Mouse (Mus musculus) kidney, embryonic 15.5 days (tissue): Measurements from ENCODE around the gene Sprr2a1. TPM values are rescaled to one million over a fixed set of nuclear protein-coding genes. Genes with fewer than 3 reads are reported as not detected.
"Not testable (repeated sequence)": the region's sequence is repeated elsewhere in the genome, so short reads cannot be mapped to it uniquely, and the experiment has no call there.

Experiments
- ATAC-seq: fragments of 200-750 bp; cut with Nextera tagmentation; replicated peaks from 2 replicates; pipeline ENCODE4 v1.8.0; 2017; ENCODE audit warnings: moderate TSS enrichment; ENCODE audit not compliant: low FRiP score
- H3K27ac ChIP-seq: fragments of 300-500 bp; sonication (generic); 2 replicates; pipeline ENCODE4 v1.5.1; 2015; ENCODE audit warnings: mild to moderate bottlenecking, inconsistent platforms
- H3K27me3 ChIP-seq: fragments of 300-500 bp; sonication (generic); 2 replicates; pipeline ENCODE4 v1.6.1; 2015; ENCODE audit warnings: inconsistent platforms
- H3K36me3 ChIP-seq: fragments of 300-500 bp; sonication (generic); 2 replicates; pipeline ENCODE4 v1.6.1; 2015; ENCODE audit warnings: inconsistent platforms
- H3K4me1 ChIP-seq: fragments of 300-500 bp; sonication (generic); 2 replicates; pipeline ENCODE4 v1.6.1; 2015; ENCODE audit warnings: inconsistent platforms
- H3K4me2 ChIP-seq: fragments of 300-500 bp; sonication (generic); 2 replicates; pipeline ENCODE4 v1.6.1; 2015; ENCODE audit warnings: moderate library complexity, mild to moderate bottlenecking, inconsistent platforms
- H3K4me3 ChIP-seq: fragments of 300-500 bp; sonication (generic); replicated peaks from 2 replicates; pipeline ENCODE4 v1.5.1; 2015; ENCODE audit warnings: mild to moderate bottlenecking, inconsistent platforms
- H3K9ac ChIP-seq: fragments of 300-500 bp; sonication (generic); 2 replicates; pipeline ENCODE4 v1.6.1; 2015; ENCODE audit warnings: mild to moderate bottlenecking, inconsistent platforms
- H3K9me3 ChIP-seq: fragments of 300-500 bp; sonication (generic); replicated peaks from 2 replicates; pipeline ENCODE4 v1.6.1; 2016; ENCODE audit warnings: inconsistent platforms
- WGBS: fragments of 180-500 bp; shearing (Covaris S2); methylation state at CpG from one replicate; pipeline ENCODE4 v1.1.7; 2015; ENCODE audit warnings: mixed read lengths; 5-methylcytosine and 5-hydroxymethylcytosine counted together
- polyA plus RNA-seq: library from polyadenylated mRNA; unstranded; fragments of >200 nt; fragmentation: Nextera tagmentation; extraction: Ambion mirVana; gene quantifications from 2 replicates; pipeline ENCODE4 v1.2.1, GENCODE M21; 2015

Gene Sprr2a1
- polyA plus RNA-seq, 1 experiment from 2014 or later: not detected

DNA sequence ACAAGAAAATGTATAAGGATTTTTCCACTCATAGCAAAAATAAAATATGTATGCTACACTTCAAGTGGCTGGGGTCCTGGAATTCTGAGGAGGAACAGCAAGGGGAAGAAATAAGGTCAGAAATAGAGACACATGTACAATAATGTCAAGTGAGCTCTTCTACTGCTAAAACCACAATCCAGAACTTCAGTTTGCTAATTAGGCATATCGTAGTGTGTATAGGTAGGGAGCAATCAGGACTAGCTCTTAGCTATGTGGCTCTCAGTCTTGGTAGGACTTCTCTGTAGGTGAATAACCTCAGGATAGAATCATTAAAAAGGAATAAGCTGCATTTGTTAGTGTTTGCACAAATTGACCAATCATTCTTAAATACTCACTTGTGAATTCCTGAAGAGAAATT is 23.6 kb downstream of the Sprr2a1 start:
- not testable (repeated sequence) for H3K27me3 ChIP-seq, H3K4me2 ChIP-seq, H3K4me3 ChIP-seq, ATAC-seq, H3K36me3 ChIP-seq, H3K9ac ChIP-seq, H3K4me1 ChIP-seq, H3K9me3 ChIP-seq, H3K27ac ChIP-seq
- no CpG with 5 or more reads among the region's 1 CpGs for WGBS

DNA sequence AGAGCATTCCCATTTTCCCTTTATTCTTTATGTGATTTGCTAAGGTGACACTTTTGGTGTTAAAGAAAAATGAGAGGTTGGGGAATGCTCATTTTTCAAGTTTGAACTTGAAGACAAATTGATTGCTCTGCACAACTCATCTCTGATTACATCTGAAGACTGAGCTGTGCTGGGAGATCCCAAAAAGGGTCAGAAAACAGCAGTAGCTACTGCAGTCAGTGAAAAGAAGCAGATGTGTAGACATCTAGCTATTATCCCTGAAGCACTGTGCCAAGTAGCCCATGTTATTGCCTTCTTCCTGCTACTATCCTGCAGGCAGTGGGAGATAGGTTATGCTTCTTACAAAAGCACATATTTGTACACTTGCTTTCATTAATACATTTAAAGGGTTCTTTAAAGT is 29.2 kb downstream of the Sprr2a1 start:
- not testable (repeated sequence) for H3K4me1 ChIP-seq, H3K36me3 ChIP-seq, H3K4me3 ChIP-seq, H3K27me3 ChIP-seq, H3K9me3 ChIP-seq, H3K9ac ChIP-seq, H3K27ac ChIP-seq, H3K4me2 ChIP-seq
- 0 out of 2 replicates have a peak, but pooled peaks have one; percentile 9 for ATAC-seq

DNA sequence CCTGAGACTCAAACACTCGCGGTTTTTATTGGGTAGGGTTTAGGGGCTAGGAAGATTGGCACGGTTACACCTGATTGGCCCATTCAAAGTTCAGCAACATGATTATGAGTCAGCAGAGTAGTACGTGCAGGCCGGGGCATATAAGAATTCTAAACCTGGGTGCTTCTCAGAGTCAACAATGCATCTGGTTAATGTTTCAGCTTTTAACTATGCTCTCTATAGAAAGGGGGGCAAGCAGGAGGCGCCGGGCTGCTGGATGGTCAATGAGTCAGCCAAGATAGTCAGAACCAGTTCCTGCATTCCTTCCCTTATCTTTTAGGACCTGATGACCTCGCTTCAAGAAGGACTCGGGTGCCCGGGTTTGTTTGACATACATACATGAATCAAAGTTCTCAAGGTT is 30.6 kb downstream of the Sprr2a1 start:
- H3K4me2 ChIP-seq, H3K27ac ChIP-seq, H3K9me3 ChIP-seq, H3K27me3 ChIP-seq, H3K36me3 ChIP-seq, H3K4me3 ChIP-seq, H3K4me1 ChIP-seq, H3K9ac ChIP-seq: not testable (repeated sequence)
- no CpG with 5 or more reads among the region's 10 CpGs for WGBS
- peak; percentile 69 for ATAC-seq

DNA sequence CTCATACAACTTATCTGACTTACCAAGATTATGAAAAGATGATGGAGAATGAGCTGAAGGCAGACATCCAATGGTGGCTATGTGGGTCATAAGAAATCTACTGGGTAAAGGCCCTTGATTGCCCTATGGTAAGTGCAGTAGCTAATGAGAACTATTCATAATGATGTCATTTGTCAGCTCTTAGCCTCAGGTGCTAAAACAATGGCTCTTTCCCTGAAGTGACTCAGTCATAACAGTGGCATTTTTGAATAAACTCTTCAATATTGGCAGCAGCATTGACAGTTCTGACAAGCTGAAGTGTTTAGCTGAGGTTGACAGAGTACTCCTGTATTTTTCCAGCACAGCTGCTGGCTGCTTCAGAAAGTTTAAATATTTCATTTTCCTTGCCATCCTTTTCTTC is 32.9 kb downstream of the Sprr2a1 start:
- H3K9ac ChIP-seq, ATAC-seq: not testable (repeated sequence)

DNA sequence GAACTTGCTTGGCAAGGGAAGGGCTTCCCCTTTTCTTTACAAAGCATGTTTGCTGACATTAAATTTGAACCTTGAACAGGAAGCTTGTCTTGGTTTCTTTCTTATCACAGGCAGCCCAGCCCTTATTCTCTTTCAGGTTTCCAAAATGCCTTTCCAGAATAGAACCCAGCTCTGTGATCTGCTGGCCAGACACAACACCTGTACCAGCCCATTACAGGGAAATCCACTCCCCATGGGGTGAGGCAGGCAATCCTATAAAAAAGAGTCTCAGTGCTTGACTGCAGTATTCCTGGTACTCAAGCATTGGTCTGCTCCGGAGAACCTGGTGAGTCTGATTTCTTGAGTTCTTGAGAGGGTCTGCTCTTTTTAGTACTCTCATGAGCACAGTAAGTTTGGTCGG is 34.9 kb downstream of the Sprr2a1 start:
- H3K4me3 ChIP-seq, H3K9me3 ChIP-seq, H3K27ac ChIP-seq, H3K27me3 ChIP-seq, H3K36me3 ChIP-seq, H3K4me1 ChIP-seq, H3K4me2 ChIP-seq, ATAC-seq, H3K9ac ChIP-seq: not testable (repeated sequence)
- WGBS: 99% methylated on average over 2 of the region's 2 CpGs

More for the DNA sequence above, 32.9 kb downstream of the Sprr2a1 start:
- H3K36me3 ChIP-seq, H3K27me3 ChIP-seq, H3K27ac ChIP-seq, H3K4me3 ChIP-seq, H3K4me2 ChIP-seq, H3K9me3 ChIP-seq, H3K4me1 ChIP-seq: not testable (repeated sequence)

DNA sequence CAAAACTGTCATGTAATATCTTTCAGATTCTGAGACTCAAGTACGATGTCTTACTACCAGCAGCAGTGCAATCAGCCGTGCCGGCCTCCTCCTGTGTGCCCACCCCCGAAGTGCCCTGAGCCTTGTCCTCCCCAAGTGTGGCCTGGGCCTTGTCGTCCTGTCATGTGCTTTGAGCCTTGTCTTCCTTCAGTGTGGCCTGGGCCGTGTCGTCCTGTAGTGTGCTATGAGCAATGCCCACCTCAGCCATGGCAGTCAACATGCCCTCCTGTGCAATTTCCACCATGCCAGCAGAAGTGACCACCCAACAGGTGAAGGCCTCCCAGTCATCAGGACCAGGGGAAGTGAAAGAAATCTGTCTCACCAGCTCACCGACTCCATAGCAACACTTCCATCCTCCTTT is 38.3 kb downstream of the Sprr2a1 start:
- not testable (repeated sequence) for H3K27ac ChIP-seq, H3K4me3 ChIP-seq, H3K9me3 ChIP-seq, H3K9ac ChIP-seq, H3K27me3 ChIP-seq, H3K36me3 ChIP-seq, H3K4me2 ChIP-seq, H3K4me1 ChIP-seq
- no CpG with 5 or more reads among the region's 8 CpGs for WGBS
- peak; percentile 77 for ATAC-seq

DNA sequence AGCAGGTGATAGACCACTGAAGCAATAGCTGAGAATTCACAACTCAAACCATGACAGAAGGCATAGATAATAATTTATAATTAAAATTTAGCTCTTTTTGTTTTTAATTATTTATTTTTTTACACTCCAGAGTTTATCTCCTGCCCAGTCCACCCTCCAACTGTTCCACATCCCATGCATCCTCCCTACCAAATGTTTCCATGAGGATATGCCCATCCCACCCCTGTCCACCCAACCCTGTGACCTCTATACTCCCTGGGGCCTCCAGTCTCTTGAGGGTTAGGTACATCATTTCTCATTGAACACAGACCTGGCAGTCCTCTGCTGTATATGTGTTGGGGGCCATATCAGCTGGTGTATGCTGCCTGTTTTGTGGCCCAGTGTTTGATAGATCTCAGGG is 42.9 kb downstream of the Sprr2a1 start:
- peak; percentile 61 for ATAC-seq

DNA sequence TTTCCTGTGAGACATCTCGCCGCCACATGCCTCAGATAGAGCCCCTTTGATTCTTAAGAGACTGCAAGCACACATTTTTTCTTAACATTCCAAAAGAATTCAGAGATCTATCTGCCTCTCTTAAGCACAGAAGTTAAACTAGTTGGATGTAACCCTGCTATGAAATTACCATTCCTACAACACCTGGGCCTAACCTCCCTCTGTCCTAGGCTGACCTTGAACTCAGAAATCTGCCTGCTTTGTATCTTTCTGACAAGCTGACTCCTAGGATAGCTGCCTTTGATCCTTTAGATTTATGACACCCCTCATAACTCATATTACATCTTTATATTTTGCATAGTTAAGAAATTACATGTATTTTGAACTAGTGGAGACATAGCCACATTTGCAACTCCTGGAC is 47.9 kb downstream of the Sprr2a1 start:
- H3K9ac ChIP-seq, H3K36me3 ChIP-seq, H3K9me3 ChIP-seq, ATAC-seq, H3K4me3 ChIP-seq, H3K4me2 ChIP-seq, H3K27me3 ChIP-seq, H3K27ac ChIP-seq, H3K4me1 ChIP-seq: not testable (repeated sequence)
- no CpG with 5 or more reads among the region's 2 CpGs for WGBS

More for the DNA sequence above, 42.9 kb downstream of the Sprr2a1 start:
- H3K27ac ChIP-seq, H3K36me3 ChIP-seq, H3K4me1 ChIP-seq, H3K27me3 ChIP-seq, H3K4me2 ChIP-seq, H3K9ac ChIP-seq, H3K4me3 ChIP-seq, H3K9me3 ChIP-seq: not testable (repeated sequence)

Other genes starting within 250 kb of the Sprr2a1 start
- not detected in 2 replicates for gene Pglyrp3, start 201.2 kb upstream of the Sprr2a1 start, polyA plus RNA-seq
- 0.97 and 4.2 TPM in 2 replicates for gene Lor, start 132.7 kb upstream of the Sprr2a1 start, polyA plus RNA-seq
- not detected in 2 replicates for gene Prr9, start 91.9 kb upstream of the Sprr2a1 start, polyA plus RNA-seq
- gene Lelp1, start 73.1 kb upstream of the Sprr2a1 start, polyA plus RNA-seq: not detected in 2 replicates
- gene Sprr2a2, start 121 bp downstream of the Sprr2a1 start, polyA plus RNA-seq: 2.6 and 6.3 TPM in 2 replicates
- gene Sprr2a3, start 69.6 kb downstream of the Sprr2a1 start, polyA plus RNA-seq: 1.0 TPM in 1 of 2 replicates, not detected in the other
- not detected in 2 replicates for gene Sprr2b, start 100.8 kb downstream of the Sprr2a1 start, polyA plus RNA-seq
- gene Sprr2d, start 123.3 kb downstream of the Sprr2a1 start, polyA plus RNA-seq: not detected in 2 replicates
- gene Sprr2e, start 136.3 kb downstream of the Sprr2a1 start, polyA plus RNA-seq: not detected in 2 replicates
- 13.1 and 30.3 TPM in 2 replicates for gene Sprr2f, start 149.4 kb downstream of the Sprr2a1 start, polyA plus RNA-seq
- not detected in 2 replicates for gene Sprr2h, start 169.9 kb downstream of the Sprr2a1 start, polyA plus RNA-seq
- gene Sprr2i, start 192.2 kb downstream of the Sprr2a1 start, polyA plus RNA-seq: not detected in 2 replicates
- not detected in 2 replicates for gene Sprr2j-ps, start 202.3 kb downstream of the Sprr2a1 start, polyA plus RNA-seq
- gene Gm9774, start 213.6 kb downstream of the Sprr2a1 start, polyA plus RNA-seq: 7.8 and 12.5 TPM in 2 replicates
- gene Sprr2k, start 216.8 kb downstream of the Sprr2a1 start, polyA plus RNA-seq: not detected in 2 replicates
- gene Sprr1b, start 223.0 kb downstream of the Sprr2a1 start, polyA plus RNA-seq: 0.41 and 0.83 TPM in 2 replicates
- gene Sprr3, start 242.9 kb downstream of the Sprr2a1 start, polyA plus RNA-seq: 0.18 TPM in 1 of 2 replicates, not detected in the other